Mouse (Mus musculus): Measurements from ENCODE around the gene Wdr4.
"Not testable (repeated sequence)": the region's sequence is repeated elsewhere in the genome, so short reads cannot be mapped to it uniquely, and the experiment has no call there.

Gene Wdr4

GRCm38 (mm10) chr17:31535871-31536629 is 16.3 kb upstream of the Wdr4 start:
- peak; percentile 56 to 69 for DNase-seq (ENCODE audit: low spot score in 2 of 2)

- no peak for DNase-seq (ENCODE audit: low spot score in 2 of 2)
These were observed 15.6 kb upstream of the Wdr4 start for GRCm38 (mm10) chr17:31535358-31535757.

GRCm38 (mm10) chr17:31532331-31532730 is 12.6 kb upstream of the Wdr4 start:
- DNase-seq (ENCODE audit: low spot score in 2 of 2) = not testable (repeated sequence)

- DNase-seq (ENCODE audit: low spot score in 2 of 2) = no peak
These were observed 11.8 kb upstream of the Wdr4 start for GRCm38 (mm10) chr17:31531441-31532158.

GRCm38 (mm10) chr17:31529314-31529713 is 9.5 kb upstream of the Wdr4 start:
- no peak for DNase-seq (ENCODE audit: low spot score in 2 of 2)

- DNase-seq (ENCODE audit: low spot score in 2 of 2) = no peak
These were observed 6.0 kb upstream of the Wdr4 start for GRCm38 (mm10) chr17:31525816-31526215.

- no peak for DNase-seq (ENCODE audit: low spot score in 2 of 2)
These were observed 5.3 kb upstream of the Wdr4 start for GRCm38 (mm10) chr17:31525114-31525513.

GRCm38 (mm10) chr17:31521948-31522347 is 2.2 kb upstream of the Wdr4 start:
- no peak for DNase-seq (ENCODE audit: low spot score in 2 of 2)

- DNase-seq (ENCODE audit: low spot score in 2 of 2) = no peak
These were observed 1.1 kb upstream of the Wdr4 start for GRCm38 (mm10) chr17:31520895-31521294.

- DNase-seq (ENCODE audit: low spot score in 2 of 2) = no peak
These were observed 335 bp downstream of the Wdr4 start for GRCm38 (mm10) chr17:31519344-31519945.

- no peak for DNase-seq (ENCODE audit: low spot score in 2 of 2)
These were observed 5.1 kb downstream of the Wdr4 start for GRCm38 (mm10) chr17:31514696-31515095.

- no peak for DNase-seq (ENCODE audit: low spot score in 2 of 2)
These were observed 7.2 kb downstream of the Wdr4 start for GRCm38 (mm10) chr17:31512593-31512992.

- DNase-seq (ENCODE audit: low spot score in 2 of 2) = peak; percentile 83 to 86
These were observed 7.8 kb downstream of the Wdr4 start for GRCm38 (mm10) chr17:31511792-31512495.

GRCm38 (mm10) chr17:31510944-31511343 is 8.8 kb downstream of the Wdr4 start:
- no peak for DNase-seq (ENCODE audit: low spot score in 2 of 2)

- DNase-seq (ENCODE audit: low spot score in 2 of 2) = no peak
These were observed 13.5 kb downstream of the Wdr4 start for GRCm38 (mm10) chr17:31506282-31506681.

GRCm38 (mm10) chr17:31505013-31505412 is 14.8 kb downstream of the Wdr4 start:
- DNase-seq (ENCODE audit: low spot score in 2 of 2) = no peak

GRCm38 (mm10) chr17:31503936-31504335 is 15.8 kb downstream of the Wdr4 start:
- no peak for DNase-seq (ENCODE audit: low spot score in 2 of 2)

GRCm38 (mm10) chr17:31503337-31503736 is 16.4 kb downstream of the Wdr4 start:
- no peak for DNase-seq (ENCODE audit: low spot score in 2 of 2)

GRCm38 (mm10) chr17:31502261-31502927 is 17.4 kb downstream of the Wdr4 start:
- no peak for DNase-seq (ENCODE audit: low spot score in 2 of 2)

- DNase-seq (ENCODE audit: low spot score in 2 of 2) = no peak
These were observed 18.9 kb downstream of the Wdr4 start for GRCm38 (mm10) chr17:31500908-31501307.

- DNase-seq (ENCODE audit: low spot score in 2 of 2) = no peak
These were observed 19.4 kb downstream of the Wdr4 start for GRCm38 (mm10) chr17:31500416-31500815.

GRCm38 (mm10) chr17:31499725-31500124 is 20.1 kb downstream of the Wdr4 start:
- no peak for DNase-seq (ENCODE audit: low spot score in 2 of 2)

Data from right cerebral cortex, postnatal 36 days (tissue).